Mouse (Mus musculus): ENCODE results near the gene Cryab. TPM values are rescaled to one million over a fixed set of nuclear protein-coding genes. Genes with fewer than 3 reads are reported as not detected.

Cryab gene
- polyA plus RNA-seq (2014; fragmentation: Nextera tagmentation; extraction: Ambion mirVana) = 9.7 and 12.6 TPM in 2 replicates

DNA sequence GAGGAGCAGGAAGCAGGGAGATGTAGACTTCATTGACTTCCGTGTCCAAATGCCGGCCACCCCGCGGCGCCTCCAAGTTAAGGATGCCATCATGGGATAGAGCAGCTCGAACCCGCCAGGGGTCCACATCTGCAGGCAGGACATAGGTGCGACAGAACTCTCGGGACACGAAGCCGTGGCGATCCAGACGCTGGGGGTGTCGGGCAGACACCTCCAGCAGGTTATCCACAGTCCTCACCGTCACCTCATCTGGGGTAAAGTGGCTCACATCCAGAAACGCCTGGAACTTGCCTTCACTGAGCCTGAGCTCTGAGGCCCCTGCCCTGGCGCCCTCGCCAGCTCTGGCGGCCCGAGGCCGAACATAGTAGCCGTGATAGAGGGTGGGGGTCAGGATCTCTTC is at the start of gene Cryab:
TSS of gene Cryab (plus strand) at position 3 of the 400 bp plus-strand sequence.
- no peak within 1 kb of the TSS for H3K4me2 ChIP-seq (ENCODE audit: low read length)
- no peak within 1 kb of the TSS for H3K9ac ChIP-seq (ENCODE audit: low read length)
- WGBS = 76% methylated on average over 22 of the region's 22 CpGs
- no peaks in the 10 kb centered on the region for H3K27me3 ChIP-seq (replicated peaks; ENCODE audit: control insufficient read depth, insufficient read depth, low read length)
- no peaks in the 10 kb centered on the region for H3K9me3 ChIP-seq (replicated peaks; ENCODE audit: control insufficient read depth, low read length)
- no peak within 1 kb of the TSS for H3K27ac ChIP-seq (ENCODE audit: low read depth, low read length)
- DNase-seq (ENCODE audit: low spot score) (no peak), ATAC-seq (no peak)
- no peaks in the 10 kb centered on the region for H3K36me3 ChIP-seq (ENCODE audit: control insufficient read depth, insufficient read depth, low read length)
- no peak within 1 kb of the TSS for H3K4me3 ChIP-seq (ENCODE audit: low read depth, low read length)
- no peaks in the 10 kb centered on the region; the same call in 1 of the 2 replicates for H3K4me1 ChIP-seq (ENCODE audit: control insufficient read depth, insufficient read depth, low read length)

DNA sequence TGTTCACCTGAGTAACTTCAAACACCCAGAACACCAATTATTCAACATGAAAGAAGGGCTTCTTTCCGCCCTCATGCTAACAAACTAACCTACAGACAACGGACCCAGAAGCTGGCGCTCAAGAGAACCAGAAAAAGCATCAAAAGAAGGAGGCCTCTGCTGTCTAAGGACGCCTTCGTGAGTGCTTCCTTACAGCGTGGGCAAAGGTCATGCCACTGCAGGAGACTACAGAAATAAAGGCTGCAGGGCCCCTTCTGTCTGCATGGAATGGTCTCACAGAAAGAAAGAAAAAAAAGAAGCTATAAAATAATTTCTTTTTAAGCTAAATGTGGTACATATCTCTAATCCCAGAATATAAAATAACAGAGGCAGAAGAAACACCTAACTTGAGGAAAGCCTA is 46.2 kb upstream of the Cryab start:
- no peaks in the 10 kb centered on the region for H3K27me3 ChIP-seq (replicated peaks; ENCODE audit: control insufficient read depth, insufficient read depth, low read length)
- no peak for DNase-seq (ENCODE audit: low spot score)
- no peak overlapping the region for H3K9ac ChIP-seq (ENCODE audit: low read length)
- no peaks in the 10 kb centered on the region for H3K9me3 ChIP-seq (replicated peaks; ENCODE audit: control insufficient read depth, low read length)
- ATAC-seq = no peak
- peaks cover 15% of the 10 kb centered on the region; the same call in 1 of the 2 replicates for H3K36me3 ChIP-seq (ENCODE audit: control insufficient read depth, insufficient read depth, low read length)
- 40% methylated on average over 6 of the region's 6 CpGs for WGBS
- no peak overlapping the region for H3K4me2 ChIP-seq (ENCODE audit: low read length)
- no peak overlapping the region for H3K27ac ChIP-seq (ENCODE audit: low read depth, low read length)
- H3K4me1 ChIP-seq (ENCODE audit: control insufficient read depth, insufficient read depth, low read length) = no peaks in the 10 kb centered on the region
- H3K4me3 ChIP-seq (ENCODE audit: low read depth, low read length) = no peak overlapping the region

DNA sequence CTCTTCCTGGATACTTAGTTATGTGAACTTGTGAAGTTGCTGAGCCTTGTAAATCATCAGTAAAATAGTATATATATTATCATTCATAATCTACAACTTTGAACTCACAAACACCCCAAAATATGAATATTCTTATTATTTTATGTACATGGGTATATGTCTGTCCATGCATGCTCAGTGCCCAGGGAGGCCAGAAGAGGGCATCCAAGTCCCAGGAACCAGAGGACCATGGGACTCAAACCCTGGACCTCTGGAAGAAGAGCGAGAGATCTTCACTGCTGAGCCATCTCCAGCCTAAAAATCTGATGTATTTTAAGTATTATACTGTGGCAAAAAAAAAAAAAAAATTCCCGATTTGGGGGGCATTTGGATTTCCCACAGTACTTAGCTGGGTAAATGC is 42.0 kb upstream of the Cryab start:
- Histone ChIP-seq H3K9ac (ENCODE audit: low read length) (no peak overlapping the region), H3K4me1 (ENCODE audit: control insufficient read depth, insufficient read depth, low read length) (no peaks in the 10 kb centered on the region), H3K4me2 (ENCODE audit: low read length) (no peak overlapping the region), H3K4me3 (ENCODE audit: low read depth, low read length) (no peak overlapping the region), H3K27ac (ENCODE audit: low read depth, low read length) (no peak overlapping the region), H3K9me3 (replicated peaks; ENCODE audit: control insufficient read depth, low read length) (no peaks in the 10 kb centered on the region), H3K27me3 (replicated peaks; ENCODE audit: control insufficient read depth, insufficient read depth, low read length) (no peaks in the 10 kb centered on the region), H3K36me3 (ENCODE audit: control insufficient read depth, insufficient read depth, low read length) (0 out of 2 replicates have a peak, but pooled peaks cover 7% of the 10 kb centered on the region)
- ATAC-seq = no peak
- WGBS = 34% methylated on average over 2 of the region's 2 CpGs
- peak; percentile 40 for DNase-seq (ENCODE audit: low spot score)

DNA sequence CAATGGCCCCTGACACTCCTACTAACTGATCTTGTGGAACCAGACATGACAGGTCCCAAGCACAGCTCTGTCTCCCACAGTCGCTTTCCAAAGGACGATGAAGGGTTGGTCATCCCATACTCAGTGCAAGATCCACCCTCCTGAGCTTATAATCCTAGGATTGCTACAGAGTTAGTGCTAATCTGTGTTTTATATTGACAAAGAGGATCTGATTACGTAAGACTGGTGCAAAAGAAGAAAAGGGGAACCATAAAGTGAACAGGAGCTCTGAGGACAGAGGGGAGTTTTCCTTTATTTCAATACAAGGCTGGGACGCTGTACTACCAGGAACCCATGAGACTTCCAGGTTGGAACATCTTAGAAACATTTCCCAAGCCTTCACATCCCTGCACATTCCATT is 39.8 kb upstream of the Cryab start:
- Histone ChIP-seq H3K9ac (ENCODE audit: low read length) (no peak overlapping the region), H3K27ac (ENCODE audit: low read depth, low read length) (no peak overlapping the region), H3K27me3 (replicated peaks; ENCODE audit: control insufficient read depth, insufficient read depth, low read length) (no peaks in the 10 kb centered on the region), H3K36me3 (ENCODE audit: control insufficient read depth, insufficient read depth, low read length) (0 out of 2 replicates have a peak, but pooled peaks cover 7% of the 10 kb centered on the region), H3K4me2 (ENCODE audit: low read length) (no peak overlapping the region), H3K4me3 (ENCODE audit: low read depth, low read length) (no peak overlapping the region), H3K4me1 (ENCODE audit: control insufficient read depth, insufficient read depth, low read length) (no peaks in the 10 kb centered on the region), H3K9me3 (replicated peaks; ENCODE audit: control insufficient read depth, low read length) (no peaks in the 10 kb centered on the region)
- DNase-seq (ENCODE audit: low spot score) = no peak
- no peak for ATAC-seq
- WGBS = 86% methylated on average over 4 of the region's 4 CpGs

DNA sequence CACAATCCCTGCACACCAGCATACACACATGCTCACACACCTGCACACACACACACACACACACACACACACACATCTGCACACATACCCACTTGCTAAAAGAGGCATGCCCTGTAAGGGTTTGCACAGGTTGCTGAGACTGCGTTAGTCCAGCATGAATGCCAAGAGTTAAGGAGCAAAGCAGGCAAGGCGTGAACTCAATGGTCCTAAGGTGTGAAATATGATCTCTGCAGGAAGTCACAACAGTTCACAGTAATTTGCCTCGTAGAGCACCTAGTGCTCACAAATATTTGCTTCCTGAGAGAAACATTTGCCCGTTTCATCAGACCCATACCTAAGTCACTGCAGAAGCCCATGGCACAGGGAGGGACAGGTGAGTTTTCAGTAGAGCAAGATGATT is 36.9 kb upstream of the Cryab start:
- Histone ChIP-seq H3K27me3 (replicated peaks; ENCODE audit: control insufficient read depth, insufficient read depth, low read length) (no peaks in the 10 kb centered on the region), H3K9ac (ENCODE audit: low read length) (no peak overlapping the region), H3K4me1 (ENCODE audit: control insufficient read depth, insufficient read depth, low read length) (no peaks in the 10 kb centered on the region), H3K4me2 (ENCODE audit: low read length) (no peak overlapping the region), H3K36me3 (ENCODE audit: control insufficient read depth, insufficient read depth, low read length) (0 out of 2 replicates have a peak, but pooled peaks cover 3% of the 10 kb centered on the region), H3K4me3 (ENCODE audit: low read depth, low read length) (no peak overlapping the region), H3K27ac (ENCODE audit: low read depth, low read length) (no peak overlapping the region), H3K9me3 (replicated peaks; ENCODE audit: control insufficient read depth, low read length) (no peaks in the 10 kb centered on the region)
- no peak for ATAC-seq
- no peak for DNase-seq (ENCODE audit: low spot score)
- WGBS = 64% methylated on average over 4 of the region's 4 CpGs

DNA sequence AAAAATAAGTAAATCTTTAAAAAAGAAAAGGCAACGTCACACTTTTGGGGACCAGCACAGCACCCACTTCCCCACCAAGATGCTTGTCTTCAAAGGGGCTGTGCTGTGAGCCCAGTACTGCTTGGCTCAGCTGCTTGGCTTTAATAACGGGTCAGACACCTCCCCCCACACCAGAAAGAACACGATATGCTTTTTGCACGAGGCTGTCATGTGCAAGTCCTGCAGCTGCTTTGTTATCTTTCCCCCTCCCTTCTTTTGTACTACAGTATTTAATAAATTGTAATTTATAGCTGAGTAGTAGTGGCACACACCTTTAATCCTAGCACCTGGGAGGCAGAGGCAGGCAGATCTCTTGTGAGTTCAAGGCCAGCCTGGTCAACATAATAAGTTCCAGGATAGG is 32.2 kb upstream of the Cryab start:
- Histone ChIP-seq H3K27me3 (replicated peaks; ENCODE audit: control insufficient read depth, insufficient read depth, low read length) (no peaks in the 10 kb centered on the region), H3K4me2 (ENCODE audit: low read length) (no peak overlapping the region), H3K9ac (ENCODE audit: low read length) (no peak overlapping the region), H3K36me3 (ENCODE audit: control insufficient read depth, insufficient read depth, low read length) (no peaks in the 10 kb centered on the region), H3K4me1 (ENCODE audit: control insufficient read depth, insufficient read depth, low read length) (peaks cover 17% of the 10 kb centered on the region), H3K9me3 (replicated peaks; ENCODE audit: control insufficient read depth, low read length) (no peaks in the 10 kb centered on the region), H3K4me3 (ENCODE audit: low read depth, low read length) (no peak overlapping the region), H3K27ac (ENCODE audit: low read depth, low read length) (no peak overlapping the region)
- ATAC-seq (no peak), DNase-seq (ENCODE audit: low spot score) (no peak)
- WGBS = 85% methylated on average over 4 of the region's 4 CpGs

DNA sequence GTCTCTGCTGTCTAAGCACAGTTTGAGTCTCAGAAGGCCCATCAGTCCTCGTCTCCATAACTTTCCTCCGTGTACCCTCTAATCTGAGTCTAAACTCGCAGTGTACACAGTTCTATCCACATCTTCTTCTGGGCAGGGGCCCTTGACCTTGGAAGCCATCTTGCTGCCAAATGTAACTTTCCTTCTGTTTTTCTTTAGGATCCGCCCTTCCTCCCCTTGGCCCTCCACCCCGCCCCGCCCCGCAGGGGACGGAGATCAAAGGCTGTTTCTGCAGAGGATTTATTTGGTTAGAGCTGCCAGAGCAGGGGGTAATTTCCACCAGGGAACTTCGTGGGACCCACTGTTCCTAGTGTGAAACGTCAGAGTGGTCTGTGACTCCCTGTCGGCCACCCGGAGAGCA is 30.1 kb upstream of the Cryab start:
- Histone ChIP-seq H3K4me2 (ENCODE audit: low read length) (no peak overlapping the region), H3K9me3 (replicated peaks; ENCODE audit: control insufficient read depth, low read length) (no peaks in the 10 kb centered on the region), H3K9ac (ENCODE audit: low read length) (0 out of 2 replicates have a peak overlapping the region, but pooled peaks have one; percentile 8), H3K27ac (ENCODE audit: low read depth, low read length) (no peak overlapping the region), H3K36me3 (ENCODE audit: control insufficient read depth, insufficient read depth, low read length) (no peaks in the 10 kb centered on the region), H3K27me3 (replicated peaks; ENCODE audit: control insufficient read depth, insufficient read depth, low read length) (no peaks in the 10 kb centered on the region), H3K4me1 (ENCODE audit: control insufficient read depth, insufficient read depth, low read length) (peaks cover 26% of the 10 kb centered on the region), H3K4me3 (ENCODE audit: low read depth, low read length) (no peak overlapping the region)
- ATAC-seq (no peak), DNase-seq (ENCODE audit: low spot score) (no peak)
- 53% methylated on average over 12 of the region's 12 CpGs for WGBS

DNA sequence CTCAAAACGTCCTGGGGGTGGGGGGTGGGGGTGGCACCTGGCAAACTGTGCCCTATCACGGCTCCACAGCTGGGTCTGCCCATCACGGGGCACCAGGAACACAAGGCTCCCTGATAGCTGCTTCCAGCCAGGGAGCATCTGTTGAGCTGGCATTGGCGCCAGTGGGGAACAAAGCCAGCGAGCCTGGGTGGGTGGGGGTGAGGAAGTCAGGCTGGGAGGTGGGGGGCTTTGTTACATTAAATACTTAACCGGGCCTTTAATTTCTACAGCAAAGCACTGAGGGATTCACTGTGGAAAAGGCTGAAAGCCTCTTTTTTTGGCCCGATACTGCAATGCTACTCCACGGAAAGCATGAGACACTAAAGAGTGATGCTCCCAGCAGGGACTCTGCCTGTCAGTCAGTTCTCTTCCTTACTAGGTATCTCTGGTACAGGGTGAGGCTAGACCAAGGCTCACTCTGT is 28.6 kb upstream of the Cryab start:
- peak overlapping the region; percentile 25; the same call in 1 of the 2 replicates for H3K4me2 ChIP-seq (ENCODE audit: low read length)
- ATAC-seq = peak; percentile 52; the same call in 1 of the 2 replicates
- peak overlapping the region; percentile 85 for H3K27ac ChIP-seq (ENCODE audit: low read depth, low read length)
- peaks cover 38% of the 10 kb centered on the region for H3K4me1 ChIP-seq (ENCODE audit: control insufficient read depth, insufficient read depth, low read length)
- no peaks in the 10 kb centered on the region for H3K27me3 ChIP-seq (replicated peaks; ENCODE audit: control insufficient read depth, insufficient read depth, low read length)
- no peaks in the 10 kb centered on the region for H3K36me3 ChIP-seq (ENCODE audit: control insufficient read depth, insufficient read depth, low read length)
- DNase-seq (ENCODE audit: low spot score) = peak; percentile 66
- H3K9ac ChIP-seq (ENCODE audit: low read length) = peak overlapping the region; percentile 22; the same call in 1 of the 2 replicates
- H3K4me3 ChIP-seq (ENCODE audit: low read depth, low read length) = no peak overlapping the region
- no peaks in the 10 kb centered on the region for H3K9me3 ChIP-seq (replicated peaks; ENCODE audit: control insufficient read depth, low read length)
- WGBS = 17% methylated on average over 8 of the region's 8 CpGs

DNA sequence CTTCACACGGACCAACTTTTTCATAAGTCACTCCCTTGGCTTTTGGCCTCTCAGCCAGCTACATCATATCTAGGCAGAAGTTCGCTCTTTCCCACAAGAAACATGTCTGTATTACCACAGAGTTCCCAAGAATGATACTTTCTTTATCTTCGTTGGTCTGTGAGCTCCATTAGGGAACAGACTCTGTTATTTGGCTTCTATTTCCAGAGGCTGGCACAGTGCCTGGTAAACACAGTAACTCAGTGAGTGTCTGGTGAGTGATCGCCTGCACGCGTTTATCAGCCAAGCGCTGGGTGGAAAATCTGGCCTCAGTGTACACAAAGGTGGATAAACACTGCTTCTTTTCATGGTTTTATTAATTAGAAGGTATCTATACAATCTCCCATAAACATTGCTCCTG is 27.7 kb upstream of the Cryab start:
- peaks cover 40% of the 10 kb centered on the region for H3K4me1 ChIP-seq (ENCODE audit: control insufficient read depth, insufficient read depth, low read length)
- no peak for ATAC-seq
- H3K9me3 ChIP-seq (replicated peaks; ENCODE audit: control insufficient read depth, low read length) = no peaks in the 10 kb centered on the region
- no peaks in the 10 kb centered on the region for H3K36me3 ChIP-seq (ENCODE audit: control insufficient read depth, insufficient read depth, low read length)
- H3K27ac ChIP-seq (ENCODE audit: low read depth, low read length) = peak overlapping the region; percentile 85
- peak overlapping the region; percentile 88 for H3K4me2 ChIP-seq (ENCODE audit: low read length)
- no peaks in the 10 kb centered on the region for H3K27me3 ChIP-seq (replicated peaks; ENCODE audit: control insufficient read depth, insufficient read depth, low read length)
- 26% methylated on average over 7 of the region's 7 CpGs for WGBS
- no peak overlapping the region for H3K4me3 ChIP-seq (ENCODE audit: low read depth, low read length)
- peak; percentile 92 for DNase-seq (ENCODE audit: low spot score)
- peak overlapping the region; percentile 25; the same call in 1 of the 2 replicates for H3K9ac ChIP-seq (ENCODE audit: low read length)
